Mouse (Mus musculus) MEL (cell line): ENCODE measurements at regions not wholly inside any gene's neighbourhood (a gene's known extent, or its start where the extent isn't known, plus 50 kb on each side); places are given as distances from the start of the nearest gene placed in this dataset.

Experiments used
- DNase-seq: peaks from one replicate; pipeline ENCODE4 v3.0.0; 2011; ENCODE audit warnings: low read depth, low spot score
- H3K27ac ChIP-seq: 2 replicates; pipeline ENCODE4 v1.5.1; 2012; ENCODE audit warnings: low read depth, mild to moderate bottlenecking, control low read depth, low read length, moderate library complexity; ENCODE audit not compliant: control insufficient read depth
- H3K27me3 ChIP-seq, 2 experiments: fragments of 150-350 bp in 1 of 2; sonication (generic) in 1 of 2; 2 replicates each; pipeline ENCODE4 v1.6.1; 2012; ENCODE audit warnings: low read length in 2 of 2, mild to moderate bottlenecking in 2 of 2, improper control_type of control experiment in 1 of 2, moderate library complexity in 1 of 2; ENCODE audit not compliant: insufficient read depth in 2 of 2, control insufficient read depth in 1 of 2
- H3K36me3 ChIP-seq, 2 experiments: 2 replicates each; pipeline ENCODE4 v1.6.1; 2012 to 2014; ENCODE audit warnings: low read length in 2 of 2, improper control_type of control experiment in 1 of 2, inconsistent platforms in 1 of 2, mild to moderate bottlenecking in 1 of 2; ENCODE audit not compliant: insufficient read depth in 2 of 2, control insufficient read depth in 1 of 2
- H3K4me1 ChIP-seq, 2 experiments: fragments of 150-350 bp in 1 of 2; sonication (generic) in 1 of 2; 2 replicates each; pipeline ENCODE4 v1.6.1; 2012; ENCODE audit warnings: low read length in 2 of 2, improper control_type of control experiment in 1 of 2, mild to moderate bottlenecking in 1 of 2; ENCODE audit not compliant: insufficient read depth in 2 of 2, control insufficient read depth in 1 of 2
- H3K4me3 ChIP-seq, 2 experiments: fragments of 150-350 bp in 1 of 2; sonication (generic) in 1 of 2; 2 replicates each; pipeline ENCODE4 v1.5.1; 2012; ENCODE audit warnings: low read depth in 2 of 2, low read length in 2 of 2, mild to moderate bottlenecking in 2 of 2, moderate library complexity in 2 of 2, control low read depth in 1 of 2, improper control_type of control experiment in 1 of 2; ENCODE audit not compliant: control insufficient read depth in 1 of 2, insufficient read depth in 1 of 2
- H3K79me2 ChIP-seq: 2 replicates; pipeline ENCODE4 v1.6.1; 2012; ENCODE audit warnings: mild to moderate bottlenecking, low read length, moderate library complexity; ENCODE audit not compliant: control insufficient read depth, poor library complexity, insufficient read depth
- H3K9ac ChIP-seq: 2 replicates; pipeline ENCODE4 v1.6.1; 2012; ENCODE audit warnings: low read depth, mild to moderate bottlenecking, control low read depth, low read length, moderate library complexity; ENCODE audit not compliant: control insufficient read depth, poor library complexity, severe bottlenecking
- H3K9me3 ChIP-seq: fragments of 150-350 bp; sonication (generic); replicated peaks from 2 replicates; pipeline ENCODE4 v1.6.1; 2012; ENCODE audit warnings: mild to moderate bottlenecking, low read length, improper control_type of control experiment, moderate library complexity; ENCODE audit not compliant: insufficient read depth
- BHLHE40 ChIP-seq: IDR thresholded peaks from 2 replicates; pipeline ENCODE4 v1.6.1; 2012; ENCODE audit warnings: low read depth, mild to moderate bottlenecking, inconsistent platforms, low read length, improper control_type of control experiment, borderline replicate concordance
- CHD2 ChIP-seq: IDR thresholded peaks from 2 replicates; pipeline ENCODE4 v1.6.1; 2011; ENCODE audit warnings: low read length, improper control_type of control experiment
- CTCF ChIP-seq, 3 experiments: IDR thresholded peaks in 2 of 3; conservative IDR thresholded peaks in 1 of 3; 2 replicates each; pipeline ENCODE4 v1.5.1; 2011 to 2012; ENCODE audit warnings: low read length in 3 of 3, low read depth in 2 of 3, mild to moderate bottlenecking in 2 of 3, improper control_type of control experiment in 1 of 3, inconsistent platforms in 1 of 3, mixed read lengths in 1 of 3, moderate library complexity in 1 of 3; ENCODE audit not compliant: control insufficient read depth in 1 of 3, insufficient read depth in 1 of 3, poor library complexity in 1 of 3, severe bottlenecking in 1 of 3
- ELF1 ChIP-seq: IDR thresholded peaks from 2 replicates; pipeline ENCODE4 v1.6.1; 2014; ENCODE audit warnings: low read depth, mild to moderate bottlenecking, inconsistent platforms, low read length, improper control_type of control experiment, moderate library complexity
- ETS1 ChIP-seq: IDR thresholded peaks from 2 replicates; pipeline ENCODE4 v1.6.1; 2012; ENCODE audit warnings: low read depth, mild to moderate bottlenecking, inconsistent platforms, low read length, improper control_type of control experiment, moderate library complexity
- GABPA ChIP-seq: IDR thresholded peaks from 2 replicates; pipeline ENCODE4 v1.6.1; 2012; ENCODE audit warnings: low read depth, mild to moderate bottlenecking, inconsistent platforms, low read length, improper control_type of control experiment, moderate library complexity
- GATA1 ChIP-seq: IDR thresholded peaks from 2 replicates; pipeline ENCODE4 v1.6.1; 2011; ENCODE audit warnings: low read depth, low read length, improper control_type of control experiment
- HCFC1 ChIP-seq: IDR thresholded peaks from 2 replicates; pipeline ENCODE4 v1.6.1; 2012; ENCODE audit warnings: low read depth, mild to moderate bottlenecking, inconsistent platforms, low read length, improper control_type of control experiment, moderate library complexity
- JUND ChIP-seq: IDR thresholded peaks from 2 replicates; pipeline ENCODE4 v1.6.1; 2011; ENCODE audit warnings: low read depth, mild to moderate bottlenecking, improper control_type of control experiment, low read length
- KAT2A ChIP-seq: conservative IDR thresholded peaks from 2 replicates; pipeline ENCODE4 v1.6.1; 2012; ENCODE audit warnings: low read depth, low read length, improper control_type of control experiment, inconsistent platforms
- MAFK ChIP-seq: IDR thresholded peaks from 2 replicates; pipeline ENCODE4 v1.6.1; 2011; ENCODE audit warnings: low read depth, mild to moderate bottlenecking, low read length, improper control_type of control experiment, borderline replicate concordance
- MYB ChIP-seq: IDR thresholded peaks from 2 replicates; pipeline ENCODE4 v1.6.1; 2011; ENCODE audit warnings: mild to moderate bottlenecking, low read depth, low read length, improper control_type of control experiment
- MYC ChIP-seq: IDR thresholded peaks from 2 replicates; pipeline ENCODE4 v1.6.1; 2011; ENCODE audit warnings: low read depth, mild to moderate bottlenecking, low read length, improper control_type of control experiment, moderate library complexity
- NELFE ChIP-seq: IDR thresholded peaks from 2 replicates; pipeline ENCODE4 v1.6.1; 2011; ENCODE audit warnings: low read depth, low read length, improper control_type of control experiment
- POLR2AphosphoS5 ChIP-seq: IDR thresholded peaks from 2 replicates; pipeline ENCODE4 v1.6.1; 2012; ENCODE audit warnings: low read depth, borderline replicate concordance, mild to moderate bottlenecking, inconsistent platforms, low read length, moderate library complexity, mixed read lengths
- RAD21 ChIP-seq: IDR thresholded peaks from 2 replicates; pipeline ENCODE4 v1.6.1; 2011; ENCODE audit warnings: mild to moderate bottlenecking, low read depth, low read length, improper control_type of control experiment
- RCOR1 ChIP-seq: IDR thresholded peaks from 2 replicates; pipeline ENCODE4 v1.6.1; 2012; ENCODE audit warnings: low read depth, mild to moderate bottlenecking, inconsistent platforms, low read length, improper control_type of control experiment
- SIN3A ChIP-seq: IDR thresholded peaks from 2 replicates; pipeline ENCODE4 v1.6.1; 2012; ENCODE audit warnings: low read length, improper control_type of control experiment, inconsistent platforms
- SMC3 ChIP-seq: IDR thresholded peaks from 2 replicates; pipeline ENCODE4 v1.6.1; 2011; ENCODE audit warnings: low read depth, low read length, improper control_type of control experiment
- TBP ChIP-seq: IDR thresholded peaks from 2 replicates; pipeline ENCODE4 v1.8.0; 2011; ENCODE audit warnings: low read depth, low read length, improper control_type of control experiment
- USF1 ChIP-seq: IDR thresholded peaks from 2 replicates; pipeline ENCODE4 v1.6.1; 2014; ENCODE audit warnings: low read depth, mild to moderate bottlenecking, inconsistent platforms, low read length, improper control_type of control experiment, moderate library complexity
- USF2 ChIP-seq, 2 experiments: IDR thresholded peaks; 2 replicates each; pipeline ENCODE4 v1.6.1; 2011 to 2012; ENCODE audit warnings: improper control_type of control experiment in 2 of 2, low read length in 2 of 2, borderline replicate concordance in 1 of 2, inconsistent platforms in 1 of 2, low read depth in 1 of 2, mild to moderate bottlenecking in 1 of 2; ENCODE audit not compliant: insufficient read depth in 1 of 2
- ZC3H11A ChIP-seq: IDR thresholded peaks from 2 replicates; pipeline ENCODE4 v1.6.1; 2012; ENCODE audit warnings: low read depth, mild to moderate bottlenecking, inconsistent platforms, low read length, improper control_type of control experiment
- ZKSCAN1 ChIP-seq: IDR thresholded peaks from 2 replicates; pipeline ENCODE4 v1.6.1; 2012; ENCODE audit warnings: low read depth, mild to moderate bottlenecking, inconsistent platforms, low read length, improper control_type of control experiment, moderate library complexity
- ZNF384 ChIP-seq: IDR thresholded peaks from 2 replicates; pipeline ENCODE4 v1.6.1; 2012; ENCODE audit warnings: low read depth, mild to moderate bottlenecking, inconsistent platforms, low read length, improper control_type of control experiment

DNA sequence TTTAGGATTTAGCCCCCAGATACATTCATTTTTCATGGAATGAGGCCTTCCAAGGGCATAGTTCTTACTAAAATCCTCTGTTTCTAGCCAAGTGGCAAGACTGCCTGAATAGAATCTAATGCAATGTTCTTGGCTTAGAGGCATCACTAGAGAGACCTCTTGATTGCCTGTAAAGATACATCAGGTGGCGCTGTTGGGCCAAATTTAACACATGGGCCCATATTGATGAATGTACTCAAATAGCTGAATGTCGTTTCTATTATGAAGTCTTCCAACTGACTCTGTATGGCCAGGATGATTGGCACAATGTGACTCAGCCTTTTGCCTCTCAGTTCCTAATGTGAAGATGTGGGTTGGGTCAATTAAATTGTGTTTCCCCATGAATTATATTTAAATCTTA is 328.0 kb downstream of the Slco6d1 start:
- H3K36me3 ChIP-seq = peaks cover 0 to 14% of the 10 kb centered on the region in 2 experiments; a peak in 2 of 4 replicates
- peak; percentile 81 for DNase-seq
- no peaks in the 10 kb centered on the region for H3K9me3 ChIP-seq
- no peak overlapping the region for H3K27ac ChIP-seq
- TF ChIP-seq CTCF (IDR thresholded peaks at IDR 0.05 in 2 of 3, conservative IDR thresholded peaks at IDR 0.05 in 1 of 3; ENCODE audit: control insufficient read depth in 1 of 3, insufficient read depth in 1 of 3, low read depth in 2 of 3, low read length in 3 of 3, poor library complexity in 1 of 3, severe bottlenecking in 1 of 3) = peak; percentile 18 to 84 (median 42); a peak in 5 of 6 replicates
- TF ChIP-seq ZC3H11A = peak; percentile 96
- no peak for TF ChIP-seq TBP
- no peak for TF ChIP-seq MAFK
- TF ChIP-seq SMC3 = peak; percentile 92
- TF ChIP-seq HCFC1 = no peak
- no peak for TF ChIP-seq ETS1
- TF ChIP-seq BHLHE40 = no peak
- no peak for TF ChIP-seq SIN3A
- peak; percentile 95 for TF ChIP-seq RAD21
- H3K79me2 ChIP-seq = no peaks in the 10 kb centered on the region
- no peaks in the 10 kb centered on the region for H3K27me3 ChIP-seq
- no peak overlapping the region for H3K4me3 ChIP-seq
- peaks cover 2 to 6% of the 10 kb centered on the region in 2 experiments; a peak in 2 of 4 replicates for H3K4me1 ChIP-seq
- H3K9ac ChIP-seq = no peak overlapping the region

GRCm38 (mm10) chr1:98788528-98788927 is 367.6 kb downstream of the Slco6d1 start:
- no peak for TF ChIP-seq NELFE
- no peak for TF ChIP-seq KAT2A
- TF ChIP-seq ELF1 = no peak
- no peak for TF ChIP-seq ETS1
- TF ChIP-seq CTCF (IDR thresholded peaks at IDR 0.05 in 2 of 3, conservative IDR thresholded peaks at IDR 0.05 in 1 of 3; ENCODE audit: control insufficient read depth in 1 of 3, insufficient read depth in 1 of 3, low read depth in 2 of 3, low read length in 3 of 3, poor library complexity in 1 of 3, severe bottlenecking in 1 of 3) = no peak
- TF ChIP-seq ZKSCAN1 = no peak
- no peak for TF ChIP-seq USF2 (IDR thresholded peaks at IDR 0.05; ENCODE audit: borderline replicate concordance in 1 of 2, insufficient read depth in 1 of 2, low read depth in 1 of 2, low read length in 2 of 2)
- no peak for TF ChIP-seq ZC3H11A
- no peak for TF ChIP-seq USF1
- TF ChIP-seq JUND = no peak
- no peak for TF ChIP-seq ZNF384
- no peak for TF ChIP-seq GABPA
- TF ChIP-seq CHD2 = no peak
- no peak for TF ChIP-seq MAFK
- no peak for TF ChIP-seq GATA1
- TF ChIP-seq MYB = no peak
- TF ChIP-seq POLR2AphosphoS5 = no peak
- no peak for TF ChIP-seq RCOR1
- TF ChIP-seq MYC = no peak
- H3K4me3 ChIP-seq = no peak overlapping the region
- no peaks in the 10 kb centered on the region for H3K9me3 ChIP-seq
- H3K9ac ChIP-seq = no peak overlapping the region
- no peaks in the 10 kb centered on the region for H3K27me3 ChIP-seq
- peaks cover 0 to 3% of the 10 kb centered on the region in 2 experiments; a peak in 1 of 4 replicates for H3K4me1 ChIP-seq
- H3K36me3 ChIP-seq = no peaks in the 10 kb centered on the region
- DNase-seq = peak; percentile 7
- H3K27ac ChIP-seq = no peak overlapping the region
- no peaks in the 10 kb centered on the region for H3K79me2 ChIP-seq
